Mouse (Mus musculus) adrenal gland, postnatal 14 days (tissue): ENCODE measurements around the gene Tor1b. TPM values are rescaled to one million over a fixed set of nuclear protein-coding genes. Genes with fewer than 3 reads are reported as not detected.
A peak's percentile ranks its signal among the peaks of the same experiment; 100 is the strongest.
"Not testable (repeated sequence)": the region's sequence is repeated elsewhere in the genome, so short reads cannot be mapped to it uniquely, and the experiment has no call there.

Experiments
- DNase-seq: peaks from one replicate; pipeline ENCODE4 v3.0.0; 2021; ENCODE audit warnings: mixed read lengths
- total RNA-seq: library from RNA; stranded (reverse); gene quantifications from 2 replicates; pipeline ENCODE4 v1.2.3, GENCODE M21; 2021

The Tor1b gene
- total RNA-seq, 1 experiment from 2014 or later, result 40.7 TPM

DNA sequence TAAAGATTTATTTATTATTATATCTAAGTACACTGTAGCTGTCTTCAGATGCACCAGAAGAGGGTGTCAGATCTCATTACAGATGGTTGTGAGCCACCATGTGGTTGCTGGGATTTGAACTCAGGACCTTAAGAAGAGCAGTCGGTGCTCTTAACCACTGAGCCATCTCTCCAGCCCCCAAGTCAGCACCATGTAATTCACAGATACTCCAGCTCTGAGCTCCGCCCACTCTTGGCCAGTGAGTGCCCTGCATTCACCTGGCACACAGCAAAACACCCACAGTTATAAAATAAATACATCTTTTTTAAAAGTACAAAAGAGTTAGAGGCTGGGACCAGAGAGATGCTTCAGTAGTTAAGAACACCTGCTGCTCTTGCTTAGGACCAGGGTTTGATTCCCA is 21.9 kb upstream of the Tor1b start:
- not testable (repeated sequence) for DNase-seq

DNA sequence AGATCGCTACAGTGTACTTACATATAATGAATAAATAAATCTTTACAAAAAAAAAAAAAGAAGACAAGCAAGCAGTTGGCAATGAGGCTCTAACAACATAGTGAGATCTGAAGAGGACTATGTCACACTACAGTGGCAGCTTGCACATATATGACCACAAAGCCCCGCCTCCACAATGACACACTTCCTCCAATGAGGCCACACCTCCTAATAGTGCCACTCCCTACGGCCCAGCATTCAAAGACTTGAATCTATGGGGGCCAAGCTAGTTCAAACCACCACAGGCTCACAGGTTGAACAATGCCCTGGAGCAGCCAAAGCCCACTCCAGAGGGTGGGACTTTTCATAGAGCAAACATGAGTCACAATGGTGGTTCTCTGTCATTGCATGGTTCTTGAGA is 20.8 kb upstream of the Tor1b start:
- DNase-seq, result no peak

DNA sequence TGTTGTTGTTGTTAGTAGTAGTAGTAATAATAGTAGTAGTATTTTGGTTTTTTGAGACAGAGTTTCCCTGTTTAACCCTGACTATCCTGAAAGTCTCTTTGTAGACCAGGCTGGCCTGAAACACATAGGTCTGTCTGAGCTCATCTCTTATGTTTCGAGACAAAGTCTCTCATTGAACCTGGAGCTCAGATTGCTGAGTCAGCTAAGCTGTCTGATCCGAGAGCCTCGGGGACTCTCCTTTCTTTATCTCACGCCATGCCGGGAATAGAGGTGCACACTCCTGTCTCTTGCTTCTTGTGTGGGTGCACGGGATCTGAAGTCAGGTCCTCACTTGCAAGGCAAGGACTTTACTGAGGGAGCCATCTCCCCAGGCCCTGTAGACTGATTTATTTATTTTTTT is 19.7 kb upstream of the Tor1b start:
- DNase-seq, result no peak

DNA sequence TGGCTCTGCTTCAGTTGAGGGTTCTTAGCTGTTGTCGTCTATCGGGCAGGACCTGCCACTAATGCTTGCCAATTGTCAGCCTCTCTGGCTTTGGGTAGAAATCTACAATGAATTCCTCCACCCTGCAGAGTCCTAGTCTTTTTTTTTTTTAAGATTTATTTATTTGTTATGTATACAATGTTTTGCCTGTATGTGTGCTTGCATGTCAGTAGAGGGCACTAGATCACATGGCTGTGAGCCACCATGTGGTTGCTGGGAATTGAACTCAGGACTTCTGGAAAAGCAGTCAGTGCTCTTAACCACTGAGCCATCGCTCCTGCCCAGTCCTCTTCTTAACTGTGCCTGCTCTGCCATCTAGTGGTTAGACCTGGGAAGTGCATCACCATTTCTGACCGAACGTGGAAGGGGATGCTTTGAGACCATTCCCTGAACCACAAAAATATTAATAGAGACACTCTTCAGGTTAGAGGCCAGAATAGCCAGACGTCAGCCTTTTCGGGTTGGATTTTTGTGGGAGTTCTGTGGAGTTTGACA is 18.8 kb upstream of the Tor1b start:
- peak; percentile 86 for DNase-seq

DNA sequence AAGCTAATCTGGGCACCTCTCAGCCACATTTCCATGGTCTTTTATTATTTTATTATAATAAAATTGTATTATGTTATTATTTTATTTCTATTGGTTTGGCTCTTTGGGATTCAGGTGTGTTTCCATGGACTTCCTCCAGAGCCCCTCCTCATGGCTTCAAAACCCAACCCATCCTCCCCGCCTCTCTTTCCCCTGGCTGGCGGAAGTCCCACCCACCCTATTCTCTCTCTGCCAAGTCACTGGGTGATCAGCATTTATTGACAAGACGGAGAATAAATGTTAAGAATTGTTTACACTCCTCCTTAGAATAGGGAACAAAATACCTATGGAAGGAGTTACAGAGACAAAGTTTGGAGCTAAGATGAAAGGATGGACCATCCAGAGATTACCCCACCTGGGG is 16.0 kb upstream of the Tor1b start:
- DNase-seq, result no peak

DNA sequence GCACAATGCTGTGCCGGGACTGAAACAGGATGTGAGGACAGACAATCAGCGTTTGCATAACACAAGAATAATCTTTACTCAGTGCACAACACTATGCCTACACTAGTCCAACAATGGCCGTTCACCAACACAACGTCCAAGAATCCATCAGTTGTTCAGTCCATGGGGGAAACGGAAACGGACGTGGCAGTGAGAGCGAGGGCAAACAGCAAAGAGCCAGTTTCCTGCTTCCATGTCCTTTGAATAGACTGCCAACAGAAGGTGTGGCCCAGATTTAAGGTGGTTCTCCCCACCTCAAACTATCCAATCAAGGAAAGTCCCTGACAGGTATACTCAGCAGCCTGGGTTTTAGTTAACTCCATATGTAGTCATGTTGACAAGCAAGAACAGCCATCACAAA is 15.0 kb upstream of the Tor1b start:
- DNase-seq, result no peak

DNA sequence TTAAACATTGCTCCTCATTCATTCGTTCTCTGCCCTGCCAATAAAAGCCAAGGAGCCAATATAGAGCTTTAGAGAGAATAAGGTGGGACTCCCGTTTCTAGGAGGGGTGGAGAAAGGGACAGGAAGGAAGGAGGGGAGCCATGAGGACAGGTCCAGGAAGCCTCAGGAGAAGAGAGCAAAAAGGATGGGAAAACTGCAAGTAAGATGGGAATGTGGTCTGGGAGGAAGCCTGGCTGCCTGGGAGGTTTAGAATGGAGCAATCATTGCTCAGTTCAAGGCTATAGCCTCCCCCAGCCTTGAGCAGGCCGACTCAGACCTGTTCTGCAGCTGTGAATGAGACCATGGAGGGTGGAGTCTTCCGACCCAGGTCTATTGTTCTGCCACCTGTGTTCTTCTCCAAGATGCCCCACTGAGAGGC is 14.2 kb upstream of the Tor1b start:
- no peak for DNase-seq

DNA sequence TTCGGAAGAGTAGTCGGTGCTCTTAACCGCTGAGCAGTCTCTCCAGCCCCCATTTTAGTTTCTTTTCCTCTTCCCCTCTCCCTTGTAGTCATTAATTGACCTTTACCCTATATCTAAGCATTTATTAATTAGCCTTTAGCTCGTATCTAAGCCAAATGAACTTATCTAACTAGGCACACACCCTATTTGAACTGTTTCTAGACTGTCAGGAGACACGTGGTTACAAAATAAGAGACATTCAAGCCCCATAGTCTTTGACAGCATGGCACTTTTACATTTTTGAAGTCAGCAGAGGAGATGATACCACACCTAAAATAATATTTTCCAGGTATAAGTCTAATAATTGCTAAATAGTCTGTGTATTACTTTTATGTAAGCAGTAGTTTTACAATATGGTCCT is 11.2 kb upstream of the Tor1b start:
- DNase-seq, result no peak

DNA sequence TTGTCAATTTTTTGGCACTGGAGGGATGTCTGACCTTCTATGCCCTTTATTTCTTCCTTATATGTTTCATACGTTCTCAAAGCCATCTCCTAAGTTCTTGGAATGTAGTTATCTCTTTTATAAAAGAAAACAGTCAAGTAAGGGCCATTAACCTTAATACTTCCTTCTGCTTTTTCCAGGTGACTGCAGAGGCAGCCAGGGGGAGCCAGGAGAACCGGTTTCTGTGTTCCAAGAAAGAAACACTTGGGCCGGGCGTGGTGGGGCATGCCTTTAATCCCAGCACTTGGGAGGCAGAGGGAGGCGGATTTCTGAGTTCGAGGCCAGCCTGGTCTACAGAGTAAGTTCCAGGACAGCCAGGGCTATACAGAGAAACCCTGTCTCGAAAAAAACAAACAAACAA is 10.6 kb upstream of the Tor1b start:
- not testable (repeated sequence) for DNase-seq

DNA sequence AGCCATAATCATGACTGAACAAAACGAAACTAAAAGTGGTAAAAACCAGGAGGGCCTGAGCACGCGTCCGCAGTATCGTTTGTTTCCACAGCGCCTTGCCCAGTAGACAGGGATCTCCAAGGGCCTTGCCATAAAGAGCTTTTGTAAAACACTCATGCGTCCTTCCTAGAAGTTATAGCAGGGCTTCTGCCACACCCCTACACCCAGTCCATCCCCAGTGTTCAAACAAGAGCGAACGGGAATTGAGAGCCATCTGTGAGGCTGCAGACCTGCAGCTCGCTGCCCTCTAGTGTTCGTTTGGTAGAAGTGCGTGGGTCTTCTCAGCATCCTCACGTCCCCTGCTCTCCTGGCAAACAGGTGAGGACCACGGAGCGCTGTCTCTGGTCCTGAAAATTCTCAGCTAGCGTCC is 10.2 kb upstream of the Tor1b start:
- DNase-seq, result peak; percentile 68

DNA sequence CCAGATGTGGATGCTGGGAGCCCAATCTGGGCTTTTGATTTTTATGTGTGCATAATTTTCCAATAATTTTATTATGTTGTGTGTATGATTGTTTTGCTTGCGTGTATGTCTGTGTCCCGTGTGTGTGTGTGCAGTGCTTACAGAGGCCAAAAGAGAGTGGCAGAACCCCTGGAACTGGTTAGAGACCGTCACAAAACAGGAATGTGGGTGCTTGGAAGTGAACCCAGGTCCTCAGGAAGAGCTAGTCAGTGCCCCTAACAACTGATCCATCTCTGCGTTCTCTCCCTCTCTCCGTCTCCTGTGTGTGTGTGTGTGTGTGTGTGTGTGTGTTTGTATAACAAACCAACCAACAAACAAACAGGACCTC is 319 bp upstream of the Tor1b start:
- DNase-seq, result no peak

DNA sequence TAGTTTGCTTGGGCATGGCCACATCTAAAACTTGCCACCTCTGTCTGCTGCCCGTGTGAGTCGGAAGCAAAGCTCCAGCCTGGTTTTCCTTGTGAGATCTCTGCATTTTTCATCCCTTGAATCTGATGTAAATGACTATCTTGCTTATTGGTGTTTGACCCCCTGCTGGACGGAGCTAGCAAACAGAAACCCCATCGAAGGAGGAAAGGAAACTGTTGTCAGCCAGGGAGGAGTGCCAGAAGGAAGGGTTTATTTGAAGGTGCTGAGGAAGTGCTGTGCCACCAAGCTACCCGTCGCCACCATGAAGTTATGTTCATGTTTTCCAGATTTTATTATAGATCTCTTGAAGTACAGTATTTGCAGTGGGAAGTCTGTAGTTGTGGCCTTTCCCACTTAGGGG is 2.0 kb downstream of the Tor1b start:
- DNase-seq, result no peak

DNA sequence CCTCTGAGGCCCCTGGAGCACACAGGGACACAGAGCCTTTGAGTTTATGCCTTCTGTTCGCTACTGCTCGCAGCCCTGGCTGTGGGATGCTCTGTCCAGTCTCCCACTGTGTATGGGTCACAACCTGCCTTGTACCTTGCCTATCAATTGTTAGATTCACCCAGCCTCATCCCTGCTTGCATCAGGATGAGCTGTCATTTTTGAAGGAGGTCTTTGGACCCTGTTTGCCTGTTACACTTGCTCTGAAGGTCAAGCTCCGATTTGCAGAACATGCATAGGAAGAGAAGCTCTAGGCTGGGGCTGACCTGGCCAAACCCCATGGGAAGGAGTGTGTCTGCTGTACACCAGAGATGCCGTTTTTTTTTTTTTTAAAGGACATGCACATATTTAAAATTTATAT is 4.8 kb downstream of the Tor1b start:
- DNase-seq, result no peak

DNA sequence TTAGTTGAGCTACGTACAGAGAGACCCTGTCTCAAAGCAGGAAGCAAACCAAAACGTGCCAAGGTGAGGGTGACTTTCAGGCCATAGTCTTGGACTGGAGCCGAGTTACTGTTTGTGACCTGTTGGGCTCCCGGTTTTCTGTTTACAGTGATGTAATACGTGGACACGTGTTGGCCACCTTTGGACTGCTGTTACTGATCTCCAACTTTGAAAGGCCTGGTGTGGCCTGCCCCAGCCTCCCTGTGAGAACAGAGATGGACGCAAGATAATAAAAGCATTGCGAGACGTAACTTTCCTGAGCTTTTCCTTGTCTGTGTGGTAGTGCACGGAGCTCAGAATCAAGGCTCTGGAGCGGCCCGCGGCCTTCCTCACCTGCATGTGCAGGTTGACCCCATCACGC is 6.0 kb downstream of the Tor1b start:
- no peak for DNase-seq

DNA sequence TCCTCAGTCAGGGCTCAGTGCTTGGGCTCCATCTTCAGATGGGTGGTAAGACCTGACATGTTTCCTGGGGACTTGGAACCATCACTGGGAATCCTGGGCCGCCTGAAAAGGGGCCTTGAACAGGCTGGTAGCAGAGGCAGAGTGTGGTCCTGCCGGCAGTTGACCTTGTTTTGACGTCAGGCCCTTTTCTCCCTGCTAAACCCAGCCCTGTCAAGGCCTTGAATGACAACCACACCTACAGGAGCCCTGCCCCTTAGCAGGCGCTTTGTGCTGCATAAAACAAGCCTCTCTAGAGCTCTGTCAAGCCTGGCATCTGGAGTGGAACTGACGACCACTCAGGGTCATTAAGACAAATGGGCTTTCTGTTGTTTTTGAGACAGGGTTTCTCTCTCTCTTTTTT is 7.1 kb downstream of the Tor1b start:
- peak; percentile 47 for DNase-seq

DNA sequence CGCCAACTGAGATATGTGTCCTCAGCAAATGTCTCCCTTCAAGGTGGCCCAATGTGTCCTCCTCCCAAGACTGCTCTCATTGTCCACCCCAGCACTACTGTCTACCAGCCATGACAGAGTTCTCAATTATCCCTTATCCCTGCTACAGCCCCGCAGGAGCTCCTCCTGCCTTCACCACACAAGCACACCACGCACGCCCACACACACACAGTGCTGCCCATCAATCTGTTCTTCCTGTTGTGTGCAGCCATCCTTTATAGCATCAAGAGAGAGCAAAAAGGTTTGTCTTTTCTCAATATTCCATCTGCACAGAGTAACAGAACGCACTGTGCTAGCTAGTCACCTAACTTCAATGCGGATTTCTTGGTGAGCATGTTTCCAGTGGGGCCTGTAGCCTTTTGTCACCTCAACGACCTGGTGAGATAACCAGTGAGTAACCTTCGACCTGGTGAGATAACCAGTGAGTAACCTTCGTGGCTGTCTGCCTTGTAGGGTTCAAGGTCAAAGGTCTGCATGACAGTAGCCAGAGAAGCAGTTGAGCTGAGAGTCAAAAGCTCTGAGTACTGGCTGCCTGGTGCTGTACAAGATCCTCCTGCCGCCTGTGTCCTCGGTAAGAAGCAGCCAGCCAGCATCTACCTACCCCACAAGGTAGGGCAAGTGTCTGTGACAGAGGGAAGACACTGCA is 10.0 kb downstream of the Tor1b start:
- peak; percentile 33 for DNase-seq

DNA sequence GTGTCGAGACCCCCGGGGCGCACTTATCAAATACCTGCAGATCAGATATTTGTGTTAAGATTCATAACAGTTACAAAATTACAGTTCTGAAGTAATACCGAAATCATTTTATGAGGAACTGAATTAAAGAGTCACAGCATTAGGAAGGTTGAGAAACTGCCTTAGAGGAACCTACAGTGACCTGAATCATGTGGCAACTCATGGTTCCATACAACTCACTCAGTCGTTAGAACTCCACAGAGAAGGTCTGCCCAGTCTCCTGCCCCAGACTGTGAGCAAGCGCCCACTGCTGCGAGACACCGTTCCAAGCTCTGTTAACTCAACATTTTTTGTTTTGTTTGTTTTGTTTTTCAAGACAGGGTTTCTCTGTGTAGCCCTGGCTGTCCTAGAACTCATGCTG is 12.9 kb downstream of the Tor1b start:
- DNase-seq, result no peak

DNA sequence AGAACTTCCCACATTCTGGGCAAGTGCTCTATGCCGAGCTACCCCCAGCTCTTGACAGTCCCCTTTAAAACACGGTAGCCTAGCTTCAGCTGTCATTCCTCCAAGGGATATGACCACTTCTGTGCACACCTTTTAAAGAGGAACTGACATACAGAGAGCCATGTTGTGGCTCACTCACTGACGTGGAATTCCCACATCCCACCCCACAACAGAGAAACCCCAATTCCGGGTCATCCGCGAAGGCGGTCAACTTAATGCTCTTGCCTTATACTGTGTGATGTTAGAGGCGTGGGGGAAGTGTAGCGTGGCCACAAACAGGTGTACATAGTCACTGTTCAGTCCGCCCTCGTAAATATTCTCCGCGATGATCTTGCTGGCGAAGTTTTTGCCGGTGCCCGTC is 14.1 kb downstream of the Tor1b start:
- no peak for DNase-seq

DNA sequence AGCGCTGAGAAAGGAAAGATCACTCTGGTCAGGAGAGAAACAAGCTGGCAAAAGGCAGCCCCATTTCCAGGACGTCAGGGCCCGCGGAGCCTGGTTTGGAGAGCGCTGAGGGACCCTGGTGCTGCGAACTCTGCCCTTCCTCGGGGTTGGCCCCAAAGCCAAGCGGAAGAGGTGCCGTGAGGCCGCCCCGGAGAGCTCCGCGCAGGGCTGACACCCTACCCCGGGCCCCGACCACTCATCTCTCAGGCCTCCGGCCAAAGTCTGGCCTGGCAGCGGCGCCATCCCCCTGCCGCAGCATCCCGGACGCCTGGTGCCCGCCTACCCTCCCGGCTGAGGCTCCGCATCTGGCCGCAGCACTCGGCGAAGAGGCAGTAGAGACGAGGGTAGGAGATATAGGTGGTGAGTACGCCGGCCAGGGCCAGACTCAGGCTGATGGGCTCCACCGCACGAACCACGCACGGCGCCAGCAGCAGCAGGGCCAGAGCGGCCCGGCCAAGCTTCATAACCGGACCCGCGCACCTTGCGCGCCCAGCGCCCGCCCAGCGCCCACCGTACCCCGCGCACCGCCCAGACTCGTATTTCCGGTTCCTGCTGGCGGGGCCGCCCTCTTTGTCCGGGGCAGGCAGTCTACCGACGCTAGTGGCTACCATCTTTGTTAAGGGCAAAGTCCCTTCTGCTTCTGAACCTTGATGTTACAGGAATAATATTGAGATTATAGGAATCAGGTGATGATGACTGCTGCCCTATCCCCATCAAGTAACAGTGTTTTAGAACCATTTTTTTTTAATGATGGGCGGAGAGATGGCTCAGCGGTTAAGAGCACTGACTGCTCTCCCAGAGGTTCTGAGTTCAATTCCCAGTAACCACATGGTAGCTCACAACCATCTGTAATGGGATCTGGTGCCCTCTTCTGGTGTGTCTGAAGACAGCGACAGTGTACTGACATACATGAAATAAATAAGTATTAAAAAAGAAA is 14.9 kb downstream of the Tor1b start, which contains the start of gene Tor1a:
Gene Tor1a (minus strand): TSS at position 582 of the 976 bp plus-strand sequence.
- peak; percentile 94 for DNase-seq

DNA sequence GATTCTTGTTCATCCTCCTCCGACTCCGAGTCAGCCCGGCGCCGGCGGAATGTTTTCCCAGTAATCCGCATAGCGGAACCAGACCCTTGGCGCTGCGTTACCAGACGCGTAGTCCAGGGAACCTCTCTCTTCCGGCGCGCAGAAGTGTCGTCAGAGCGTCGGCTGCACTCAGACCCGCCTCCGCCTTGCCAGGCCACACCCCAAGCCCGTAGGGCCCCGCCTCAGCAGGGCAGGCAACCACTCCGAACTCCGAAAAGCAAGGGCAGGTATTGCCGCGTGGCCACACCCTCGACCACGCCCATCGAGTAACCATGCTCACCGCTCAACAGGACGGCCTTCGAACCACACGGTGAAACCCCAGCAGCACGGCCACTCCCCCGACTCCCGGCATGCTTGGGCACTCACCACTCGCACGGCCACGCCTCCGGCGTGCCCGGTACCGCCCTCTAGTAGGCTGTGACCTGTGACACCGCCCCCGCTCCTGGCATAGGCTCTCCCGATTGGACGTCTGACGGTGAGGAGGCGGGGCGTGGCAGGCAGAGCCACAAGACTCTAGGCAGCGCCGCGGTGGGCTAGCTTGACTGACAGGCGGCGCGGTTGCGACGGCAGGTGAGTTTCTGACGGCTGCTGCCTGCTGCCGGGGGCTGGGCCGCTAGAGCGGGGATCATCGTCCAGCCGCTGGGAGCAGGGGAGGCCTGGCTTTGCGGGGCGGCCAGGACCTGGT is 29.2 kb downstream of the Tor1b start, which contains the start of the genes BC005624 and Usp20:
Gene BC005624 (minus strand): TSS at position 412 of the 724 bp plus-strand sequence.
Gene Usp20 (plus strand): TSS at position 490 of the 724 bp plus-strand sequence.
- peak; percentile 100 for DNase-seq

DNA sequence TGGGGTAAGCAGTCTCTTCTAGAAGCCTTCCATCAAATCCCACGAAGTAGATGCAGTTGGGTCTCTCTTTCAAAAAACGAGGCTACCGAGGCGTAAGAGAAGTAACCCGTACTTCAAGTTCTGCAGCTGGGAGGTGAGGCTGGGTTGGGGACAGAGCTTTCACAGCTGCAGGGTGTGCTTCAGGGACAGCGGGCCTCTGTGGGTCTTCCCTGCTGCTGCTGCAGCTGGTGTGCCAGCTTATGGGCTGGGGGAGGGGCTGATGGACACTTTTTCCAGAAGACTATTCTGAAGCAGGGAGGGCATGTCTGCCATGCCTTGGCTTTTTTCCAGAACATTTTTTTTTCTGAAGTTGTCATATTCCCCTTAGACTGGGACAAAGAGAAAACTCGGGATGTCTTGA is 30.3 kb downstream of the Tor1b start:
- DNase-seq, result no peak
